9 mouse cellular contexts compared by ENCODE assay signal in the genomic region with DNA sequence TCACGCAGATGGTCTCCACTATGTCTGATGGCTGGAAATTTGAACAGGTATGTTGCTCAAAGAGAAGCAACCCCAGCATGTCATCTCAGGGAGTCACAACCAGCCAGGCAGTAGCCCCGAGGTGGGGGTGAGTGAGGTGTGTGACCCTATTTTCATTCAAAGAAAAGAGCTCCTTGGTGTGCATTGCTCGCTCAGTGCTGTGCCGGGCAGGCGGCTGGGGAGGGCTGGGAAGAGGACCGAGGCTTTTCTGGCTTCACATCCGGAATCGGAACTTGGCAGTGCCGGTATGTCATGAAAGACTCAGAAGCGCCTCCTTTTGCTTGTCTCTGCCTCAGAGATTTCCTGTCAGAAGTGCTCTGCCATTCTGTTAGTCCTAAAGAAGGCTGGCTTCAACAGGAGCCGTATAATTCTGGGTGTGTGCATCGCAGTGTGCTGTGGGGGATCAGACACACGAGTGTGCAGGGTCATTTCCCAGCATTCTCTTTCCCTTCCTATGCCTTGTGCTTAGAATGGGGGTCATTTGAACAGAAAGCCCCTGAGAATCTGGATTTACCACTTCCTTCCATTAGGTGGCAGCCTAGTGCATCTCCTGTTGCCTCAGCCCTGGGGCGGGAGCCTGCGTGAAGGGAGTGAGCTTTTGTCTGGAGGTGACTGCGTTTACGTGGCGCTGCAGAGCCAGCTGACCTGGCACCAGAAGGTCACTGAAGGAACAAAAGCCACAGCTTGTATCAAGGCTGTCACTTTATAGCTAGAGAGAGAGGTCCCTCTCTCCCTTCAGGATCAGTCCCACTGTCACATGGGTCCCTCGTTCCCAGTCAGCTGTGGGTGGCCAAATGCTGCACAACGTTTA. TPM values are rescaled to one million over a fixed set of nuclear protein-coding genes. Genes with fewer than 3 reads are reported as not detected.
DNase-seq lines count a peak whose midpoint lies in the region; ATAC-seq and TF ChIP-seq lines count a peak whose summit lies in the region.
"Had no signal": no experiment of that assay in that cellular context is flagged by ENCODE, and none has a peak within 500 bp of the region (broad histone marks: within the 10 kb centered on the region; RNA-seq: fewer than 3 reads in every experiment).

No protein-coding gene starts in this region.

- 42% methylated on average over 20 of the region's 20 CpGs for WGBS in intestine, embryonic 16.5 days
- WGBS in limb, embryonic 11.5 days = 41% methylated on average over 20 of the region's 20 CpGs
- WGBS in midbrain, embryonic 13.5 days = 33% methylated on average over 20 of the region's 20 CpGs
- WGBS in spleen, adult 2 months = 58% methylated on average over 20 of the region's 20 CpGs

- H3K27ac ChIP-seq in intestine, embryonic 16.5 days (ENCODE audit: low read length) = peak overlapping the region; percentile 45; the same call in 1 of the 2 replicates
- no peak overlapping the region for H3K27ac ChIP-seq in limb, embryonic 11.5 days (replicated peaks; ENCODE audit: low read depth, low read length)
- H3K27ac ChIP-seq in midbrain, embryonic 13.5 days = peak overlapping the region; percentile 71
- H3K27ac ChIP-seq in spleen, adult 2 months (ENCODE audit: insufficient read depth, low read length) = peak overlapping the region; percentile 13; the same call in 1 of the 2 replicates

- peak; percentile 53 for ATAC-seq in intestine, embryonic 16.5 days
- ATAC-seq in limb, embryonic 11.5 days (ENCODE audit: insufficient number of reproducible peaks, low FRiP score, low TSS enrichment, low read depth) = no peak
- ATAC-seq in midbrain, embryonic 13.5 days = peak; percentile 80

- no peak overlapping the region for H3K4me3 ChIP-seq in intestine, embryonic 16.5 days (ENCODE audit: low read length)
- no peak overlapping the region for H3K4me3 ChIP-seq in limb, embryonic 11.5 days (ENCODE audit: low read depth, low read length)
- H3K4me3 ChIP-seq in midbrain, embryonic 13.5 days (replicated peaks) = no peak overlapping the region
- no peak overlapping the region for H3K4me3 ChIP-seq in spleen, adult 2 months (ENCODE audit: extremely low read depth, insufficient read depth, insufficient read length)

- 0 out of 2 replicates have a peak overlapping the region, but pooled peaks have one; percentile 13 for H3K9ac ChIP-seq in intestine, embryonic 16.5 days (ENCODE audit: low read depth, low read length)
- H3K9ac ChIP-seq in limb, embryonic 11.5 days (ENCODE audit: low read length) = no peak overlapping the region
- H3K9ac ChIP-seq in midbrain, embryonic 13.5 days (replicated peaks) = no peak overlapping the region; the same call in 1 of the 2 replicates

- peaks cover 4% of the 10 kb centered on the region for H3K4me1 ChIP-seq in intestine, embryonic 16.5 days (ENCODE audit: control insufficient read depth, insufficient read depth, low read length)
- no peaks in the 10 kb centered on the region for H3K4me1 ChIP-seq in limb, embryonic 11.5 days (ENCODE audit: control insufficient read depth, insufficient read depth, low read length)
- H3K4me1 ChIP-seq in midbrain, embryonic 13.5 days (replicated peaks) = peaks cover 12% of the 10 kb centered on the region
- no peaks in the 10 kb centered on the region for H3K4me1 ChIP-seq in spleen, adult 2 months (ENCODE audit: control insufficient read depth, insufficient read depth, insufficient read length)

- no peaks in the 10 kb centered on the region for H3K27me3 ChIP-seq in intestine, embryonic 16.5 days (replicated peaks; ENCODE audit: control insufficient read depth, insufficient read depth, low read length)
- H3K27me3 ChIP-seq in limb, embryonic 11.5 days (ENCODE audit: control insufficient read depth, insufficient read depth, low read length) = no peaks in the 10 kb centered on the region
- no peaks in the 10 kb centered on the region for H3K27me3 ChIP-seq in midbrain, embryonic 13.5 days
- H3K27me3 ChIP-seq in spleen, adult 2 months (ENCODE audit: control insufficient read depth, insufficient read depth, low read length) = no peaks in the 10 kb centered on the region

- TF ChIP-seq POLR2A in spleen, adult 2 months (IDR thresholded peaks at IDR 0.05; ENCODE audit: low read depth, low read length) = no peak

- TF ChIP-seq CTCF in spleen, adult 2 months (IDR thresholded peaks at IDR 0.05; ENCODE audit: extremely low read depth, insufficient read depth, insufficient read length, insufficient replicate concordance) = peak; percentile 64; the same call in 1 of the 2 replicates

- no peak overlapping the region for H3K4me2 ChIP-seq in intestine, embryonic 16.5 days (ENCODE audit: low read depth, low read length)
- no peak overlapping the region for H3K4me2 ChIP-seq in limb, embryonic 11.5 days (ENCODE audit: low read depth, severe bottlenecking)
- peak overlapping the region; percentile 31 for H3K4me2 ChIP-seq in midbrain, embryonic 13.5 days (replicated peaks)

- H3K9me3 ChIP-seq in intestine, embryonic 16.5 days (ENCODE audit: control insufficient read depth, low read length) = no peaks in the 10 kb centered on the region
- no peaks in the 10 kb centered on the region for H3K9me3 ChIP-seq in limb, embryonic 11.5 days (ENCODE audit: control insufficient read depth, low read length)
- H3K9me3 ChIP-seq in midbrain, embryonic 13.5 days = no peaks in the 10 kb centered on the region

- DNase-seq in 416B (ENCODE audit: low read depth) = peak; percentile 66
- DNase-seq in adrenal gland, adult 8-10 months = peak; percentile 53
- peak; percentile 88 for DNase-seq in embryo, embryonic 9.5 days (ENCODE audit: extremely low spot score)
- peak; percentile 97 for DNase-seq in heart, adult 11 months
- peak; percentile 85 for DNase-seq in limb, embryonic 11.5 days (ENCODE audit: low spot score)
- DNase-seq in spleen, adult 2 months (ENCODE audit: low read depth in 1 of 2, low spot score in 2 of 2) = peak; percentile 47

- H3K36me3 ChIP-seq in intestine, embryonic 16.5 days (ENCODE audit: control insufficient read depth, insufficient read depth, low read length) = peaks cover 15% of the 10 kb centered on the region
- peaks cover 23% of the 10 kb centered on the region for H3K36me3 ChIP-seq in limb, embryonic 11.5 days (ENCODE audit: control insufficient read depth, insufficient read depth, low read length)
- H3K36me3 ChIP-seq in midbrain, embryonic 13.5 days = peaks cover 80% of the 10 kb centered on the region
- H3K36me3 ChIP-seq in spleen, adult 2 months (ENCODE audit: control insufficient read depth, insufficient read depth, low read length) = peaks cover 30% of the 10 kb centered on the region

RNA-seq across cellular contexts. Expression of gene Kctd2, which starts 7.8 kb away (rescaled TPM):
- 10 to 100 TPM; 53.5 to 97.0 (median 65.5) TPM for total RNA-seq in adrenal gland, adult 8-10 months (2022)
- polyA plus RNA-seq in intestine, embryonic 16.5 days (2015; fragmentation: Nextera tagmentation; extraction: Ambion mirVana) = 2.8 and 3.5 TPM in 2 replicates
- 17.6 and 23.5 TPM in 2 replicates for polyA plus RNA-seq in limb, embryonic 11.5 days (2014; fragmentation: Nextera tagmentation; extraction: Ambion mirVana)
- polyA plus RNA-seq in midbrain, embryonic 13.5 days (2015; fragmentation: Nextera tagmentation; extraction: Ambion mirVana) = 14.6 and 25.3 TPM in 2 replicates
- polyA plus RNA-seq in spleen, adult 2 months (2012; rRNA removed) = 21.8 and 24.5 TPM in 2 replicates

RNA-seq across cellular contexts. Expression of gene Atp5h, which starts 7.9 kb away (rescaled TPM):
- total RNA-seq in adrenal gland, adult 8-10 months (2022) = 100 to 1,000 TPM; 440 to 566 (median 519) TPM
- 985 and 1,025 TPM in 2 replicates for polyA plus RNA-seq in intestine, embryonic 16.5 days (2015; fragmentation: Nextera tagmentation; extraction: Ambion mirVana)
- polyA plus RNA-seq in limb, embryonic 11.5 days (2014; fragmentation: Nextera tagmentation; extraction: Ambion mirVana) = 943 and 945 TPM in 2 replicates
- 948 and 970 TPM in 2 replicates for polyA plus RNA-seq in midbrain, embryonic 13.5 days (2015; fragmentation: Nextera tagmentation; extraction: Ambion mirVana)
- polyA plus RNA-seq in spleen, adult 2 months (2012; rRNA removed) = 34.5 and 40.4 TPM in 2 replicates

RNA-seq across cellular contexts. Expression of gene Trim80, which starts 12.6 kb away (rescaled TPM):
- not detected for total RNA-seq in adrenal gland, adult 8-10 months (2022)
- 1.1 and 1.4 TPM in 2 replicates for polyA plus RNA-seq in intestine, embryonic 16.5 days (2015; fragmentation: Nextera tagmentation; extraction: Ambion mirVana)
- 0.21 TPM in 1 of 2 replicates, not detected in the other for polyA plus RNA-seq in limb, embryonic 11.5 days (2014; fragmentation: Nextera tagmentation; extraction: Ambion mirVana)
- not detected in 2 replicates for polyA plus RNA-seq in midbrain, embryonic 13.5 days (2015; fragmentation: Nextera tagmentation; extraction: Ambion mirVana)
- polyA plus RNA-seq in spleen, adult 2 months (2012; rRNA removed) = not detected in 2 replicates
- total RNA-seq: adrenal gland, postnatal 4 days had no signal

RNA-seq across cellular contexts. Expression of gene Mrpl58, which starts 24.2 kb away (rescaled TPM):
- 100 to 1,000 TPM; 157 to 179 (median 160) TPM for total RNA-seq in adrenal gland, adult 8-10 months (2022)
- polyA plus RNA-seq in intestine, embryonic 16.5 days (2015; fragmentation: Nextera tagmentation; extraction: Ambion mirVana) = 180 and 194 TPM in 2 replicates
- 187 and 197 TPM in 2 replicates for polyA plus RNA-seq in limb, embryonic 11.5 days (2014; fragmentation: Nextera tagmentation; extraction: Ambion mirVana)
- polyA plus RNA-seq in midbrain, embryonic 13.5 days (2015; fragmentation: Nextera tagmentation; extraction: Ambion mirVana) = 226 and 244 TPM in 2 replicates
- polyA plus RNA-seq in spleen, adult 2 months (2012; rRNA removed) = 42.8 and 48.3 TPM in 2 replicates

RNA-seq across cellular contexts. Expression of gene Slc16a5, which starts 34.6 kb away (rescaled TPM):
- under 1 TPM in 1 of 4 experiments, not detected in 3; 0.21 TPM for total RNA-seq in adrenal gland, adult 8-10 months (2022)
- 3.0 and 3.1 TPM in 2 replicates for polyA plus RNA-seq in intestine, embryonic 16.5 days (2015; fragmentation: Nextera tagmentation; extraction: Ambion mirVana)
- polyA plus RNA-seq in limb, embryonic 11.5 days (2014; fragmentation: Nextera tagmentation; extraction: Ambion mirVana) = 0.09 and 0.26 TPM in 2 replicates
- polyA plus RNA-seq in midbrain, embryonic 13.5 days (2015; fragmentation: Nextera tagmentation; extraction: Ambion mirVana) = 0.09 and 0.13 TPM in 2 replicates
- 8.0 and 8.8 TPM in 2 replicates for polyA plus RNA-seq in spleen, adult 2 months (2012; rRNA removed)

Comparison
In these comparisons a context has a peak if more than half of its experiments do, and no peak if none do; other contexts are left out.
1. DNase-seq: peak in every context shown above with its lines; median percentile 97 in heart, adult 11 months; 88 in embryo, embryonic 9.5 days; 85 in limb, embryonic 11.5 days; 66 in 416B; 53 in adrenal gland, adult 8-10 months; 47 in spleen, adult 2 months.
2. RNA of gene Atp5h, which starts 7.9 kb away (polyA plus RNA-seq): 985 to 1,025 TPM in intestine, embryonic 16.5 days, 948 to 970 TPM in midbrain, embryonic 13.5 days and 943 to 945 TPM in limb, embryonic 11.5 days; 34.5 to 40.4 TPM in spleen, adult 2 months; every median in the first group is over 10 times any median in the second.